Mouse (Mus musculus) mouse embryonic stem cell (cell line): Measurements from ENCODE around the gene Ptrh2.

ENCODE experiments used
- in situ Hi-C, 2 experiments: fragments of 300-500 bp; cut with MboI; formaldehyde crosslinking; loops; 1 replicate in 1 of 2; 3 replicates in 1 of 2; pipeline ENCODE4 v1.14.3; 2019 to 2020; ENCODE audit warnings: low sequenced_read_pairs in 2 of 2, low pct_unique_long_range_greater_than_20kb in 1 of 2, mixed read lengths in 1 of 2; ENCODE audit not compliant: unreplicated experiment in 1 of 2

Ptrh2 gene

DNA sequence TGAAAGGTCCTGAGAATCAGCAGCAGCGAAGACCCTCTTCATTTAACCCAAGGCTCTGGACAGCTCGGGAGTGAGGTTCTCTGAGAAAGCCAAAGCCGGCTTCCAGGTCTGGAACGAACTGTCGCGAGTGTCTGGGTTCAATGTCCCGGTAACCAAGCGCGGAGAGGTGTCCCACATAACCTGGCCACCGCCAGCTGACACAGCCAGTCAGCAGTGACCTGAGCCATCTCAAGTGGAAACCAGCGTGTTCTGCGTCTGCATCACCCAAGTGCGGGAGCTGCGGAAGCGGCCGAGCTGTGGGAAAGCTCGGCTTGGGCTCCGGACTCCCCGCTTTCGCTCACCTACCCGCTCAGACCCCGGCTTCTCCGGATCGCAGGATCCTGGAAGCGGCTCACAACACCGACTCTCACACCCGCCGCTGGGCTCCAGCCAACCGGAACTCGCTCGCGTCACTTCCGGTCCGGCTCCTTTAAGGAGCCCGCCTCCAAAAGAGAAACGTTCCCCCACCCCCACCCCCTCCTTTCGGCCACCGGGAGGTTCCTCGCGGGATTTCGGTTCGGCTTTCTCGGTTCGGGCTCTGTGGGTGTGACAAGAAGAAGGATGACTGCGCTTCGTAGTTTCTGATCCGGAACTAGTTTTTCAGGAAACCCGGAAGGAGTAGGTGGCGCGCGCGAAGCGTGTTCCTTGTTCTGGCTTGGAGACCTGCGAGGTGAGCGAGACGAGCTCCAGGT lies at the start of gene Ptrh2, which contains the start of gene Vmp1:
Gene Ptrh2 (plus strand): TSS at position 591 of the 731 bp plus-strand sequence.
Gene Vmp1 (minus strand): TSS at position 442 of the 731 bp plus-strand sequence.
- in situ Hi-C loops: no loop called here

DNA sequence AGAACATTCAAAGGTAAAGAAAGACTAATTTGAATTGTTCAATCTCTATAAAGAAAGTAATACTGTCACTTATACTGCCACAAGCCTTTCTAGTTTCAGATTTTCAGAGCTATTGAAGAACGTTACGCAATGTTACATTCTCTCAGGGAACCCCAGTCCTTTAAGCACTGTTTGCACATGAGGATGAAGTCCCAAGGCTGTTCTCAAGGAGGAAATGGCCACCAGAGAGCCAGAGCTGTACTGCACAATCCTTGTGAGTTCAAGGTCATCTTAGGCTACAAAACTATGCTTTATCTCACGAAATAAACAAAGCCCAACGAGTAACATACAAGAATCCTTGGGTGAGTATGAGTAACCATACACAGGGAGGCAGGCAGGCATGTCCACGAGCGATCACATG lies 49.4 kb upstream of the Ptrh2 start:
- in situ Hi-C loops: no loop called here

DNA sequence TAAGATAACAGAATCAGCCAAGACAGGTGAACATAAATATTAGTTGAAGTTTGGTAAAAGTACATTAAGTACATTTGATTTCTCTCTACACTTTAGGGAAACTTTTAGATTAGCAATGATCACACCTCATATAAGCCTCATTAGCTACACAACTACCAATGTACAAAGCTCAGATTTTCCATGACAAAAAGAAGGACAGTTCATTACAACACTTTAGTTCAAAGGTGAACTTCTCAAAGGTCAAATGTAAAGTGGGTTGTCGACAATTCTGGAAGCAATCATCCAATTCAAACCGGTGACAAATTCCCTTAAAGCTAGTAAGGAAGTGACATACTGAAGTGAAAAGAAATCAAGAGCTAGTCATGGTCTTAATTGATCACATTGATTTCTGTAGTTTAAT lies 46.1 kb upstream of the Ptrh2 start:
- in situ Hi-C loops: no loop called here

DNA sequence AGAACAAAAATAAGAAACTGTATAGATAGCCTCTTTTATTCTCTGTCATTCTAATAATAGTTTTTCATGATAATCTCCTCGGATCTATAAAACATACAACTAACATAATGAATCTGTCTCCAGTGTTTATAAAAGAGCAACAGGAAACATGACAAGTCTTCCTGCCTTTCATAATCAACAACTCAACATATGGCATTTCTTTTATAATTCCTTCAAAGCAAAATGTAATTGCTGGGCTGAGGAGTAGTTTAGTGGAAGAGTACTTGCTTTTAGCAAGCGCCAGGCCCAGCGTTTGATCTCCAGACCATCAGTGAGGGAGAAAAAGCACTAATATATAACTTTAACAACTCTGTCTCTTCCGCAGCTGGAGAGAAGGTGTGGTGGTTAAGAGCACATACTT lies 42.1 kb upstream of the Ptrh2 start:
- in situ Hi-C loops: no loop called here

DNA sequence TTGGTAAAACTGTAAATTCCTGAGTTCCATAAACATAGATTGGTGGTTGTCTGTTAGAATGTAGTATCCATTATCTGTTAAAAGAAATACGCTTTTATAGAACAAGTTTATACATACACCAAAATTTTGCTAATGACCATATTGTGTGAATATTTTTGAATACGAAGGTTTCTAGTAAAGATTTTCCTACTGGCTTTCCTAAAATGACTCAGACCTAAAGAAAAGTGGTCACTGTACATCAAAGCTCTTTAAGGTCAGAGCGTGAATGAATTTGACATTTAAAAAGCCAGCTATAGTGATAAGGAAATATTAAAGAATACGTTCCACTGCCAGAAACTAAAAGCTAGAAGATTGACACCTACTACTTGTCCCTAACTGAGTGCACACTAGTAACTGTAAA lies 39.2 kb upstream of the Ptrh2 start:
- in situ Hi-C loops: no loop called here

DNA sequence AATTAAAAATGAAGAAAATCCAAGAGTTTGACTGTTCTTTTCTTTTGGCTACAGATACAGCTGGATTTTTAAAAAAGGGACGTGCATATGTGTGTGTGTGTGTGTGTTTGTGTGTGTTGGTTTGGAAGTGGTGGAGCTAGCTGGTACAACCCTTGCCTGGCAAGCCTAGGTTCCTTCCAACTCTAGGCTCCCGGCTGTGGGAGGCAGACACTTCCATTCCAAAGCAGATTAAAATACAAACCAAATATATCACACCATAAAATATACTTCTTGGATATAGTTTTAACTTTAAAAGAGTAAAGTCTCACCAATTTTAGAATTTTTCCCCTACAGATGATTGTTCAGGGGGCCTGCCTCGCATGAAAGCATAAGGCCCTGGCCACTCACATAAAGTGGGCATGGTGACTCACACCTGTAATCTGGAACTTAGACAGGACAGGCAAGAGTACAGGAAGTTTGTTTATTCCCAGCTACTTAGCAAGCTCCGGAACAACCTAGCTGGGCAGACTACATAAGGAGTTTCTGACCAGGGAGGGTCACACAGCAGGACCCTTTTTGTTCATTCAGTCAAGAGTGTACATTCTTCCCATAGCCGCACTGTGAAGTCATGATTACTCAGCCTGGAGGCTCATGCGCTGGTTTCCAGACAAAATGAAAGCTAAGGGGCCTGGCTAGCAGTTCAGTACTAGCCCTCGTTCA lies 37.5 kb upstream of the Ptrh2 start:
- in situ Hi-C loops: no loop called here

DNA sequence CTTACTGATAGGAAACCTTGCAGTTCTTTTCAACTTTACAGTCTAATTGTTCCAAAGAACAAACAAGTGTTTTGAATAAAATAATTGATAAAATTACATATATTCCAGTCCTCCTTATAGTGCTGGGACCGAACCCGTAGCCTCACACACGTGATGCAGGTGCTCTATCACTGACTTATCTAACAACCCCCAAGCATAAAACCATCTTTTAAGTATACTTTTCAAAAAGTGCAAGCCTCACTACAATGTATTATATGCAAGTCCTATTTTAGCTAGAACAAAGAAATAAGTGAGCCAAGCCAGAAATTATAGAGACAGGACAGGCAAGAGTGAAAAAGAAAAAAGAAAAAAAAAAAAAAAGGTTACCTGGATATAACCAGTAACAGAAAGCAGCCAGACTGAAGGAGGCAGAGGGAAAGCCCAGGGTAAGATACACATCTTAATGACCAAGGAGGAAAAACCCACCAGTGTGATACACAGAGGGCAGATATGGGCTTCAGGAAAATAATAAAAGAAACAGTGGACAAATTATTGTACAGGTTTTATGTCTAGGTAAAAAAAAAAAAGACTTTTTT lies 36.8 kb upstream of the Ptrh2 start:
- in situ Hi-C loops: no loop called here

DNA sequence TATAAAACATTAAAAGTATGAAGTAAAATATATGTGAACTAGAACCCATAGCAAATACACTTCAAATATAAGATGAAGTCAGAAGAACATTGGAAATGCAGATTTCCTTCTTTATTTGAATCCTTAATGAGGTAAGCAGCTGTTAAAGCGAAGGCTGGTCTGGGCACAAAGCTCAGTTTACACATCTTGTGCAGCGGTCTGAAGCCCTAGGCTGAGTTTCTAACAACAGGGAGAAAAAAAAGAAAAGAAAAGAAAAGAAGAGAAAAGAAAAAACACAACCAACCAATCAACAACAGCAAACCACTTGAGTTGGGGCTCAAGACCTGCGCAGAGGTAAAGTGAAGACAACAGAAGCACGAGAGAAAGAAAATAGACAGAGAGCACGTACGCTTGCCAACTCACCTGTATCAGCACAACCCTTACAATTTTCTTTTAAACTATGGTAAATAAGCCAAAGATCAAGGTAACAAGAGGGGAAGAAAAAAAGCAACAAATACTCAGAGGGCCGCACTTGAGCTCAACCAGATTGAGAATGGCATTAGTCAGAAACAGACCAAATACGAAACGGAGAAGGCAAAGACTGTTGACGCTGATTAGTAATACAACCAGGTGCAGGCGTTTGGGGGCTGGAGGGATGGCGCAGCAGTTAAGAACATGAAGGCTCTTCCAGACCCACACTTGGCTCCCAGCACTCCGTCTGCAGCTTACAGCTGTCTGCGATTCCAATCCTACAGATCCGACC lies 35.9 kb upstream of the Ptrh2 start:
- in situ Hi-C loops: no loop called here

DNA sequence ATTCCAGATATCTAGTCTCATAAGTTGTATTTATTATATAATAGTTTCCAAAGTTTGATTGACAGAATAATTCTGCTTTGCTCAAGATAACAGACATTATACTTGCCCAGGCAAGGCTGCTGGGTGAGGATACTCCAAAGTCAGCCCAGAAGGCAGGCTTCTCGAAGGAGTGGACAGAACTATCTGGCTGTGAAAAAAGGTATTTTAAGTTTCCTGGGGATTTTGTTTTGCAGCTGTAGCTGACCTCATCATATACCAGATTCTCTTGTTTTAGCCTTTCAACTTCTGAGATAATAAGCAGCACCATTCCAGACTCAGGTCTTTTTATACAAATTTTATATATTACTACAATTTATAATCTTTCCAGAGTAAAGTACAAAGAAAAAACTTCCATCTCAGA lies 34.2 kb upstream of the Ptrh2 start:
- in situ Hi-C loops: no loop called here

DNA sequence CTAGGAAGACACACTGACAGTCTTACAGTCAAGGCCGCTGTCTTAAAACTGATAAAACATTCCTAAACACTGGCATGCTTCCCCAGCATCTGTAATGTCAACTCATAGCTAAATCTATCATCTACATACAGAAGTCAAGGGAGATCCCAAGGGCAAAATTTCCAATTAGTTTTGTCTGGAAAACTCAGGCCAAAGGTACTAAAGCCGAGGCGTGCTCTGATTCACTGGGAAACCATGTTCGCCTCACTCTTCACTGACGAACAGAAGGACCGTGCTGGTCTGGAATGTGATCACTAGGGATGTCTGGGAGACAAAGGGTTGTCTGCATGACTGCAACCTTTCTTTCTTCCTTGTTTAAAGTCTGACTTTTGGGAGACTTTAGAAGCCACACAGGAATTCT lies 33.1 kb upstream of the Ptrh2 start:
- in situ Hi-C loops: loop anchor here in 1 of 2 experiments (10.0 kb wide), 1 partner anchor 86 kb away; no protein-coding TSS in a partner anchor

DNA sequence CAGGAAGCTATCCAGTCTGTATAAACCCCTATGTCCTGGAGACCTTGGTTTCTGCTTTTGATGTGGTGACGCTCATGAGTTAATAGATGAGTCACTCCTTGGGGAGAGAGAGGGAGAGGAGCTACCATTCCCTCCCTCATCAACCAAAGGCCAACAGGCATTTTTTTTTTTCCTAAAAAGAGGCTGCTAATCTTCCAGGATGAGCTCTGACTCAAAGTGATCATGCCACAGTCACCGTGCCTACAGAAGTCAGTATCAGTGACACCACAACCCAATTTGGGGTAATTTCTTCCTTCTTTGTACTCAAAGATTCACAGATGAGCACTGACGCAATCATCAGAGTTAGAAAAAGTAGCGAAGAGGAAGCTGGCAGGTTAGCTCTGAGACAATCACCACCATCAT lies 31.2 kb upstream of the Ptrh2 start:
- in situ Hi-C loops: loop anchor here in 1 of 2 experiments (10.0 kb wide), 1 partner anchor 88 kb away; no protein-coding TSS in a partner anchor

DNA sequence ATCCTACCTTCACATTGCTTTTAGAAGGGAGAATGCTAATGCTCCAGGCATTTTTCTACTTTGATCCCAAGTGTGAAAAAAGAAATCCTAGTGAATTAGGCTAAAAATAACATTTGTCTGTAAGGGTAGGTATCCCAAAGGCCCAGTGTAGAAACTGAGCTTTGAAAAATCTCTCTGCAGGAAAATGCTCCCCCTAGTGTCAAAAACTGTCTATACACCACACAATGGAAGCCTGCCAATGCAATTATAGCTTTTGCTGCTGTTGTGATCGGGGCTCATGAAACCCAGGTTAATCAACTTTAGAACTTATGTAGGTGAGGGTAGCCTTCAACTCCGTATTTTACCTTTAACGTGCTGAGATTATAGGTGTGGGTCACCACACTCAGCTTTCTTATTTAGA lies 30.3 kb upstream of the Ptrh2 start:
- in situ Hi-C loops: loop anchor here in 1 of 2 experiments (10.0 kb wide), 1 partner anchor 89 kb away; no protein-coding TSS in a partner anchor

DNA sequence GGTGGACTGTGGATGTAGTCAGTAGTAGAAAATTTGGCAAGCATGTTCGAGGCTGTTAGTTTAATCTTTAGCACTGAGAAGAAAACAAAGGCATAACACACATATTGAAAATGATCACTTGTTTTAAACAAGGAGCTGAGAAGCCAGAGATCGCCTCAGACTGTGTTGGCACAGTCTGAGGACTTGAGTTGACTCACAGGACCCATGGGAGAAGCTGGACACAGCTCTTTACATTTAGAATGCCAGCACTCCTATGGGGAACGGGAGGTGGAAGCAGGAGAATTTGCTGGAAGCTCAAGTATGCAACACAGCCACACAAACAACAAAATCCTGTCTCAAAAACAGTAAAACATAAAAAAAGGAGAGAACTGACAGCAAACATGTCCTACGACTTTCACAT lies 29.7 kb upstream of the Ptrh2 start:
- in situ Hi-C loops: loop anchor here in 1 of 2 experiments (10.0 kb wide), 1 partner anchor 89 kb away; no protein-coding TSS in a partner anchor

DNA sequence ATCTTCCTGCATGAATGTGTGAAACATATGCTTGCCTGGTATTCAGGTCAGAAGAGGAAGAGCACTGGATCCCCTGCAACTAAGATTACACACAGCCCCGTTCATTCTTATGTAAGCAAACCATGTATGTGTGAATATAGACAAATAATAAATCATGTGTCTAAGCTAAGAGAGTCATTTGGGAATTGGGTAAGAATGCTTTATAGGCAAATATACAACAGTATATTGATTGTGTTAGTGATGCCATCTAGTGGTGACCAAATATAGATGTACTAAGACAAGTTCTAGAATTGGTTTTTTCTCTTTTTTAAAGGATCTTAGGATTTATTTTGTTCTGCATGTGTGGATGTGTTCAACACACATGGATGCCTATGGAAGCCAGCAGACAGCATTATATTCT lies 28.1 kb upstream of the Ptrh2 start:
- in situ Hi-C loops: loop anchor here (5.0 to 10.0 kb wide), 2 partner anchors 78 to 91 kb away; no protein-coding TSS in a partner anchor

DNA sequence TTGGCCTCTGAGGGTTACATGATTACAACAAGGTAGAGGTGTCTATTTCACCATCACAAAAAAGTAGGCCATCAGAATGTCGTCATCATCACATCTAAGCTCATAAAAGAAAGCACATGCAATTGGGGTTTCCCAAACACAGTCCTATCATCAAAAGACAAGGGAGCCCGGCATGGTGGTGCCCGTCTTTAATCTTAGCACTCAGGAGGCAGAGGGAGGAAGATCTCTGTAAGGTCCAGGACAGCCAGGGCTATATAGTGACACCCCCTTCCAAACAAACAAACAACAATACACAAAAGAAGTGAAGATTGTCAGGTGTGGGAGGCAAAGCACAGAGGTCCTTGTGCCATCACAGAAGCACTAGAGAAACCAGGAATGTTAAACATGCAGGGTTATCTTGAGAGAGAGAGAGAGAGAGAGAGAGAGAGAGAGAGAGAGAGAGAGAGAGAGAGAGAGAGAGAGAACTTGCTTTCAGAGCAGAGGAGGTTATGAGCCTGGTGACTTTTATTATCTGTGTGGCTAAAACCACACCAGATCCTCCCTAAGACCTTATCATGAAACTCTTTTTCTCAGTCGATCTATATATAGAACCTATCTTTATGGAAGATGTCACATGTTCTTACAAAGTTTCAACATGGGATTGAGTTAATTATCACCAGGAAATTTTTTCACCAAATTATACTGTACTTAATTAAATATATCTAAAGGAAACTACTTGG lies 26.8 kb upstream of the Ptrh2 start:
- in situ Hi-C loops: loop anchor here (5.0 to 10.0 kb wide), 2 partner anchors 80 to 92 kb away; no protein-coding TSS in a partner anchor

DNA sequence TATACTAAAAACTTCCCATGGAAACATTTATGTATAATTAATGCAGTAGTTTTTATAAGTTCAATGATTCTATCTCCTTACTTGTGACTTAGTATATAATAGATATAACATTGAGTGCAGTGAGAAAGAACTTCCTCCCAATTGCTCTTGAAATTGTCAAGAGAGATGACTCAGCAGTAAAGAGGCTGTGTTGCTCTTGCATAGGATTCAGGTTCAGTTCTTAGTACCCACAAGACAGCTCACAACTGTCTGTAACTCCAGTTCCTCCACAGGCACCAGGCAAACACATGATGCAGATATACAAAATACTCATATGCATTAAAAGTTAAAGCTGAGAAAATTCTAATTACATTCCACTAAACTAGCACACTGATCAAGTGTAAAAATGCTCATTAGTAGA lies 25.9 kb upstream of the Ptrh2 start:
- in situ Hi-C loops: loop anchor here (5.0 to 10.0 kb wide), 2 partner anchors 81 to 93 kb away; no protein-coding TSS in a partner anchor

DNA sequence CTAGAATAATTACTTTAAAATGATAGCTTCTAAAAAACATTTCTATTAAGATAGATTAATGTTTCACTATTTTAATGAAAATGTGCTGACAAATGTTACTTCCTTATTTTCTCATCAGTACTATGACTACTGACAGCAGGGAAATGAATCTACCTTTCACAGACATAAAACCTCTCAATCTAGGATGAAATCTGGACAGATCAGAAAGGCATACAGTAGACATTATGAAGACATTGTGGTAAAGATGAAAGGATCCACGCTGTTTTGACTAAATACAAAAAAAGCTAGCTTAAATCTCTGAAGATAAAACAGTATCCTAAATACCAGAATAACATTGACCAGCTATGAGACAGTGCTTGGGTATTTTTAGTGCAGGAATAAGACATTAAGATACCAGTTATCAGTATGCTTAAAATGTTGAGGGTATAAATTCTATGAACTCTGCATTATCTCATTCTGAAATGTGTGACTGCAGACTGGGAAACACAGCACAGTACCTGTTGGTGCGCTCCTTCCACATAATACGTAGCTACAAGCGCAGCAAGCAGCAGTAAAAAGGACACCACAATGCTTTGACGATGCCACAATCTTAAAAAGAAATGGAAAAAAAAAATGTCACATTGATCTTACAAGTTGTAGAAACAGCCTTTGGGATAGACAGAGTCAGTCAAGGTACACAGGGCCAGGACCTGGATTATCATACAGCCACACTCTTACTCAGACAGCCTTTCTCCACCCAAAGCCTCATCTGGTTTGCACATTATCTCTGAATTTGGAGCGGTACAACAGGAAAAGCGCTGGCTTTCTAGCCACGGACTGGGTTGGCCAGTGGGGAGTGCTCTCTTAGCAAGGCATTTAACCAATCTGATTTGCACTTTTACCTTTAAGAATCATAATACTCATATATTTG lies 20.5 kb upstream of the Ptrh2 start:
- in situ Hi-C loops: no loop called here
